Mouse (Mus musculus): ENCODE data around the gene Krt26. TPM values are rescaled to one million over a fixed set of nuclear protein-coding genes. Genes with fewer than 3 reads are reported as not detected.

Gene Krt26
- polyA plus RNA-seq, 1 experiment from 2014 or later: not detected

GRCm38 (mm10) chr11:99284011-99284410 lies 53.8 kb downstream of the Krt26 start:
- H3K36me3 ChIP-seq: no peaks in the 10 kb centered on the region
- no peak overlapping the region for H3K4me2 ChIP-seq
- no peak for ATAC-seq (ENCODE audit: extremely low read depth, insufficient number of reproducible peaks, low FRiP score, low TSS enrichment)
- H3K27me3 ChIP-seq (replicated peaks): 0 out of 2 replicates have a peak, but pooled peaks cover 2% of the 10 kb centered on the region
- H3K4me3 ChIP-seq: no peak overlapping the region
- no peaks in the 10 kb centered on the region for H3K4me1 ChIP-seq
- H3K9ac ChIP-seq: no peak overlapping the region
- 75% methylated on average over 5 of the region's 5 CpGs for WGBS
- no peaks in the 10 kb centered on the region for H3K9me3 ChIP-seq
- no peak overlapping the region for H3K27ac ChIP-seq (replicated peaks)

- Histone ChIP-seq H3K4me1 (no peaks in the 10 kb centered on the region), H3K4me3 (no peak overlapping the region), H3K36me3 (no peaks in the 10 kb centered on the region), H3K9me3 (no peaks in the 10 kb centered on the region), H3K4me2 (no peak overlapping the region), H3K27me3 (replicated peaks) (0 out of 2 replicates have a peak, but pooled peaks cover 2% of the 10 kb centered on the region), H3K9ac (no peak overlapping the region), H3K27ac (replicated peaks) (no peak overlapping the region)
- ATAC-seq (ENCODE audit: extremely low read depth, insufficient number of reproducible peaks, low FRiP score, low TSS enrichment): no peak
- WGBS: 48% methylated on average over 4 of the region's 4 CpGs
Observed at GRCm38 (mm10) chr11:99283334-99283733, 54.4 kb downstream of the Krt26 start.

GRCm38 (mm10) chr11:99281116-99281515 lies 56.6 kb downstream of the Krt26 start:
- no peak overlapping the region for H3K9ac ChIP-seq
- no peaks in the 10 kb centered on the region for H3K9me3 ChIP-seq
- H3K27me3 ChIP-seq (replicated peaks): 0 out of 2 replicates have a peak, but pooled peaks cover 2% of the 10 kb centered on the region
- no peaks in the 10 kb centered on the region for H3K36me3 ChIP-seq
- ATAC-seq (ENCODE audit: extremely low read depth, insufficient number of reproducible peaks, low FRiP score, low TSS enrichment): no peak
- H3K4me3 ChIP-seq: no peak overlapping the region
- no peak overlapping the region for H3K27ac ChIP-seq (replicated peaks)
- no peaks in the 10 kb centered on the region for H3K4me1 ChIP-seq
- 41% methylated on average over 9 of the region's 9 CpGs for WGBS
- H3K4me2 ChIP-seq: no peak overlapping the region

GRCm38 (mm10) chr11:99279986-99280385 lies 57.8 kb downstream of the Krt26 start:
- no peak for ATAC-seq (ENCODE audit: extremely low read depth, insufficient number of reproducible peaks, low FRiP score, low TSS enrichment)
- H3K36me3 ChIP-seq: no peaks in the 10 kb centered on the region
- no peak overlapping the region for H3K9ac ChIP-seq
- no peak overlapping the region for H3K27ac ChIP-seq (replicated peaks)
- no peak overlapping the region for H3K4me3 ChIP-seq
- H3K27me3 ChIP-seq (replicated peaks): no peaks in the 10 kb centered on the region
- WGBS: 73% methylated on average over 5 of the region's 5 CpGs
- H3K4me1 ChIP-seq: no peaks in the 10 kb centered on the region
- H3K9me3 ChIP-seq: no peaks in the 10 kb centered on the region
- no peak overlapping the region for H3K4me2 ChIP-seq

Other genes starting within 250 kb of the Krt26 start
- gene Tns4, start 248.7 kb downstream of the Krt26 start, polyA plus RNA-seq (2015; fragmentation: Nextera tagmentation; extraction: Ambion mirVana): 0.15 and 0.21 TPM in 2 replicates
- 0.14 and 0.23 TPM in 2 replicates for gene Ccr7, start 182.9 kb downstream of the Krt26 start, polyA plus RNA-seq (2015; fragmentation: Nextera tagmentation; extraction: Ambion mirVana)
- gene Smarce1, start 106.9 kb downstream of the Krt26 start, polyA plus RNA-seq (2015; fragmentation: Nextera tagmentation; extraction: Ambion mirVana): 150 and 165 TPM in 2 replicates
- 1.7 and 1.9 TPM in 2 replicates for gene Krt222, start 93.9 kb downstream of the Krt26 start, polyA plus RNA-seq (2015; fragmentation: Nextera tagmentation; extraction: Ambion mirVana)
- gene Krt24, start 52.7 kb downstream of the Krt26 start, polyA plus RNA-seq (2015; fragmentation: Nextera tagmentation; extraction: Ambion mirVana): not detected in 2 replicates
- 0.08 TPM in 1 of 2 replicates, not detected in the other for gene Krt25, start 15.0 kb downstream of the Krt26 start, polyA plus RNA-seq (2015; fragmentation: Nextera tagmentation; extraction: Ambion mirVana)
- gene Krt27, start 13.1 kb upstream of the Krt26 start, polyA plus RNA-seq (2015; fragmentation: Nextera tagmentation; extraction: Ambion mirVana): not detected in 2 replicates
- gene Krt28, start 36.9 kb upstream of the Krt26 start, polyA plus RNA-seq (2015; fragmentation: Nextera tagmentation; extraction: Ambion mirVana): 0.20 TPM in 1 of 2 replicates, not detected in the other
- gene Krt10, start 51.4 kb upstream of the Krt26 start, polyA plus RNA-seq (2015; fragmentation: Nextera tagmentation; extraction: Ambion mirVana): 11.1 and 14.2 TPM in 2 replicates
- not detected in 2 replicates for gene Krt12, start 84.3 kb upstream of the Krt26 start, polyA plus RNA-seq (2015; fragmentation: Nextera tagmentation; extraction: Ambion mirVana)
- gene Krt20, start 100.2 kb upstream of the Krt26 start, polyA plus RNA-seq (2015; fragmentation: Nextera tagmentation; extraction: Ambion mirVana): 2.3 and 3.2 TPM in 2 replicates
- gene Krt23, start 155.2 kb upstream of the Krt26 start, polyA plus RNA-seq (2015; fragmentation: Nextera tagmentation; extraction: Ambion mirVana): 0.52 and 0.57 TPM in 2 replicates
- gene Krt39, start 183.4 kb upstream of the Krt26 start, polyA plus RNA-seq (2015; fragmentation: Nextera tagmentation; extraction: Ambion mirVana): not detected in 2 replicates
- gene Krt40, start 205.2 kb upstream of the Krt26 start, polyA plus RNA-seq (2015; fragmentation: Nextera tagmentation; extraction: Ambion mirVana): not detected in 2 replicates
- gene Krtap3-3, start 212.9 kb upstream of the Krt26 start, polyA plus RNA-seq (2015; fragmentation: Nextera tagmentation; extraction: Ambion mirVana): not detected in 2 replicates
- not detected in 2 replicates for gene Krtap3-2, start 218.9 kb upstream of the Krt26 start, polyA plus RNA-seq (2015; fragmentation: Nextera tagmentation; extraction: Ambion mirVana)
- not detected in 2 replicates for gene Gm11939, start 221.5 kb upstream of the Krt26 start, polyA plus RNA-seq (2015; fragmentation: Nextera tagmentation; extraction: Ambion mirVana)
- gene Krtap3-1, start 228.7 kb upstream of the Krt26 start, polyA plus RNA-seq (2015; fragmentation: Nextera tagmentation; extraction: Ambion mirVana): not detected in 2 replicates
- gene Krtap1-5, start 243.1 kb upstream of the Krt26 start, polyA plus RNA-seq (2015; fragmentation: Nextera tagmentation; extraction: Ambion mirVana): not detected in 2 replicates
- gene Krtap1-4, start 245.7 kb upstream of the Krt26 start, polyA plus RNA-seq (2015; fragmentation: Nextera tagmentation; extraction: Ambion mirVana): not detected in 2 replicates